25 mouse cellular contexts compared by ENCODE assay signal in genomic region chr11:102716135-102716534, GRCm38 (mm10). TPM values are rescaled to one million over a fixed set of nuclear protein-coding genes. Genes with fewer than 3 reads are reported as not detected.
DNase-seq lines count a peak whose midpoint lies in the region; ATAC-seq and TF ChIP-seq lines count a peak whose summit lies in the region.
"Had no signal": no experiment of that assay in that cellular context is flagged by ENCODE, and none has a peak within 500 bp of the region (broad histone marks: within the 10 kb centered on the region; RNA-seq: fewer than 3 reads in every experiment).

No protein-coding gene starts in this region.

- 0 out of 2 replicates have a peak overlapping the region, but pooled peaks have one; percentile 23 for H3K27ac ChIP-seq in embryonic facial prominence, embryonic 12.5 days
- H3K27ac ChIP-seq in embryonic facial prominence, embryonic 10.5 days (replicated peaks) = no peak overlapping the region
- H3K27ac ChIP-seq: embryonic facial prominence, embryonic 15.5 days; forebrain, embryonic 13.5 days; hindbrain, embryonic 15.5 days had no signal

- no peaks in the 10 kb centered on the region; the same call in 1 of the 2 replicates for H3K9me3 ChIP-seq in embryonic facial prominence, embryonic 12.5 days
- peaks cover 3% of the 10 kb centered on the region; the same call in 1 of the 2 replicates for H3K9me3 ChIP-seq in embryonic facial prominence, embryonic 10.5 days
- H3K9me3 ChIP-seq: embryonic facial prominence, embryonic 15.5 days; forebrain, embryonic 13.5 days; hindbrain, embryonic 15.5 days had no signal

- intact Hi-C loops in left cerebral cortex, postnatal 14 days (cut with DNase I) = no loop called here
- intact Hi-C loops in left cerebral cortex, postnatal 4 days (cut with DNase I) = no loop called here

- H3K4me2 ChIP-seq in embryonic facial prominence, embryonic 12.5 days (replicated peaks) = no peak overlapping the region
- H3K4me2 ChIP-seq: embryonic facial prominence, embryonic 15.5 days; forebrain, embryonic 13.5 days; heart, embryonic 12.5 days; hindbrain, embryonic 15.5 days had no signal

- H3K4me1 ChIP-seq in embryonic facial prominence, embryonic 12.5 days = peaks cover 4% of the 10 kb centered on the region; the same call in 1 of the 2 replicates
- peaks cover 5% of the 10 kb centered on the region; the same call in 1 of the 2 replicates for H3K4me1 ChIP-seq in embryonic facial prominence, embryonic 10.5 days
- H3K4me1 ChIP-seq: forebrain, embryonic 13.5 days; heart, embryonic 12.5 days; hindbrain, embryonic 15.5 days had no signal

- TF ChIP-seq CTCF in brain, embryonic 14.5 days (IDR thresholded peaks at IDR 0.05; ENCODE audit: borderline replicate concordance, extremely low read depth, insufficient read depth, insufficient read length) = no peak

- H3K36me3 ChIP-seq in embryonic facial prominence, embryonic 12.5 days = no peaks in the 10 kb centered on the region
- H3K36me3 ChIP-seq in embryonic facial prominence, embryonic 10.5 days (replicated peaks) = no peaks in the 10 kb centered on the region
- H3K36me3 ChIP-seq: embryonic facial prominence, embryonic 15.5 days; heart, embryonic 12.5 days; hindbrain, embryonic 15.5 days had no signal

- H3K4me3 ChIP-seq in embryonic facial prominence, embryonic 12.5 days = no peak overlapping the region
- no peak overlapping the region for H3K4me3 ChIP-seq in embryonic facial prominence, embryonic 10.5 days
- H3K4me3 ChIP-seq: embryonic facial prominence, embryonic 15.5 days; erythroblast, embryonic 14.5 days; forebrain, embryonic 13.5 days; heart, embryonic 12.5 days; hindbrain, embryonic 15.5 days had no signal

- H3K27me3 ChIP-seq in embryonic facial prominence, embryonic 12.5 days = no peaks in the 10 kb centered on the region
- no peaks in the 10 kb centered on the region for H3K27me3 ChIP-seq in embryonic facial prominence, embryonic 10.5 days (replicated peaks; ENCODE audit: low read depth, poor library complexity, severe bottlenecking)
- H3K27me3 ChIP-seq: embryonic facial prominence, embryonic 15.5 days; forebrain, embryonic 13.5 days; heart, embryonic 12.5 days; hindbrain, embryonic 15.5 days had no signal

- H3K9ac ChIP-seq in embryonic facial prominence, embryonic 12.5 days = no peak overlapping the region
- H3K9ac ChIP-seq: embryonic facial prominence, embryonic 15.5 days; forebrain, embryonic 13.5 days; heart, embryonic 12.5 days; hindbrain, embryonic 15.5 days had no signal

- no peak for TF ChIP-seq POLR2A in brain, embryonic 14.5 days (IDR thresholded peaks at IDR 0.05; ENCODE audit: borderline replicate concordance, extremely low read depth, insufficient read depth, insufficient read length, poor library complexity, severe bottlenecking)

- WGBS in embryonic facial prominence, embryonic 12.5 days = 55% methylated on average over 7 of the region's 7 CpGs
- WGBS in embryonic facial prominence, embryonic 10.5 days = 75% methylated on average over 7 of the region's 7 CpGs

- no peak for DNase-seq in embryonic facial prominence, embryonic 10.5 days (ENCODE audit: low spot score)
- DNase-seq in left cerebral cortex, postnatal 14 days (ENCODE audit: low spot score in 2 of 2) = peak; percentile 30 to 44
- no peak for DNase-seq in left cerebral cortex, postnatal 4 days
- peak; percentile 45 for DNase-seq in NIH3T3 (ENCODE audit: low read depth)
- peak; percentile 46 for DNase-seq in brain, embryonic 14.5 days (ENCODE audit: low read depth)
- DNase-seq in kidney, postnatal 10 days = no peak
- DNase-seq in adrenal gland, postnatal 14 days = no peak
- DNase-seq: adrenal gland, postnatal 10 days; cerebellum, adult 8-10 months; cerebellum, postnatal 25 days; gastrocnemius, postnatal 14 days; kidney, adult 2 months had no signal

- no peak for ATAC-seq in embryonic facial prominence, embryonic 12.5 days (ENCODE audit: insufficient number of reproducible peaks, insufficient read depth, low FRiP score, low TSS enrichment)
- ATAC-seq: forebrain, embryonic 13.5 days; intestine, embryonic 16.5 days had no signal

RNA-seq across cellular contexts. Expression of gene Ccdc43, which starts 18.6 kb away (rescaled TPM):
- 49.3 and 52.1 TPM in 2 replicates for polyA plus RNA-seq in embryonic facial prominence, embryonic 12.5 days (2016; fragmentation: Nextera tagmentation; extraction: Ambion mirVana)
- 58.1 and 59.8 TPM in 2 replicates for polyA plus RNA-seq in embryonic facial prominence, embryonic 10.5 days (2016; fragmentation: Nextera tagmentation; extraction: Ambion mirVana)
- 10 to 100 TPM; 24.0 to 30.1 TPM for total RNA-seq in left cerebral cortex, postnatal 14 days (2021)
- total RNA-seq in left cerebral cortex, postnatal 4 days (2021) = 10 to 100 TPM; 32.8 to 34.5 TPM
- polyA plus RNA-seq in brain, embryonic 14.5 days (2012; rRNA removed) = 18.5 and 23.9 TPM in 2 replicates
- 23.2 and 23.6 TPM in 2 replicates for total RNA-seq in adrenal gland, postnatal 14 days (2021)

RNA-seq across cellular contexts. Expression of gene Adam11, which starts 45.1 kb away (rescaled TPM):
- 23.2 and 25.0 TPM in 2 replicates for polyA plus RNA-seq in embryonic facial prominence, embryonic 12.5 days (2016; fragmentation: Nextera tagmentation; extraction: Ambion mirVana)
- polyA plus RNA-seq in embryonic facial prominence, embryonic 10.5 days (2016; fragmentation: Nextera tagmentation; extraction: Ambion mirVana) = 16.3 and 21.0 TPM in 2 replicates
- total RNA-seq in left cerebral cortex, postnatal 14 days (2021) = 100 to 1,000 TPM; 117 to 129 TPM
- 100 to 1,000 TPM; 103 to 110 TPM for total RNA-seq in left cerebral cortex, postnatal 4 days (2021)
- 48.4 and 64.1 TPM in 2 replicates for polyA plus RNA-seq in brain, embryonic 14.5 days (2012; rRNA removed)
- total RNA-seq in adrenal gland, postnatal 14 days (2021) = 10.3 and 17.2 TPM in 2 replicates

RNA-seq across cellular contexts. Expression of gene Meioc, which starts 52.6 kb away (rescaled TPM):
- 0.65 and 1.3 TPM in 2 replicates for polyA plus RNA-seq in embryonic facial prominence, embryonic 12.5 days (2016; fragmentation: Nextera tagmentation; extraction: Ambion mirVana)
- 0.39 and 0.40 TPM in 2 replicates for polyA plus RNA-seq in embryonic facial prominence, embryonic 10.5 days (2016; fragmentation: Nextera tagmentation; extraction: Ambion mirVana)
- not detected for total RNA-seq in left cerebral cortex, postnatal 14 days (2021)
- not detected for total RNA-seq in left cerebral cortex, postnatal 4 days (2021)
- polyA plus RNA-seq in brain, embryonic 14.5 days (2012; rRNA removed) = 0.03 and 0.11 TPM in 2 replicates
- total RNA-seq in adrenal gland, postnatal 14 days (2021) = not detected in 2 replicates
- total RNA-seq: adrenal gland, postnatal 10 days; gastrocnemius, adult 18-20 months; gastrocnemius, postnatal 14 days; heart, adult 8-10 months; heart, postnatal 25 days had no signal
- polyA plus RNA-seq: C2C12; cortical plate, adult 2 months; erythroblast, embryonic 14.5 days; gonadal fat pad, adult 2 months; kidney, adult 2 months had no signal

Comparison
In these comparisons a context has a peak if more than half of its experiments do, and no peak if none do; other contexts are left out.
1. DNase-seq: peak in left cerebral cortex, postnatal 14 days (2 of 2), NIH3T3 (single experiment) and brain, embryonic 14.5 days (single experiment); none in embryonic facial prominence, embryonic 10.5 days (single experiment), left cerebral cortex, postnatal 4 days (single experiment), kidney, postnatal 10 days (single experiment) and adrenal gland, postnatal 14 days (single experiment).